Mouse (Mus musculus) monocyte, adult 59 days (primary cell): ENCODE results near the gene Gm21885. TPM values are rescaled to one million over a fixed set of nuclear protein-coding genes. Genes with fewer than 3 reads are reported as not detected.

Experiments
- total RNA-seq, 2 experiments: library from RNA; stranded (reverse); gene quantifications; one replicate each; pipeline ENCODE4 v1.2.4; 2023

Gm21885 gene
- total RNA-seq = not detected

GRCm38 (mm10) chr11:94281199-94282181, at the start of gene Gm21885:
Gene Gm21885, plus strand, starts transcription at chr11:94281873.

GRCm38 (mm10) chr11:94245955-94246788, 35.5 kb upstream of the Gm21885 start, which contains the start of gene Wfikkn2:
Gene Wfikkn2, minus strand, starts transcription at chr11:94246005.

GRCm38 (mm10) chr11:94321931-94322400, 40.3 kb downstream of the Gm21885 start, which contains the start of gene Luc7l3:
Gene Luc7l3, minus strand, starts transcription at chr11:94321988.

GRCm38 (mm10) chr11:94327693-94328643, 46.3 kb downstream of the Gm21885 start, which contains the start of gene Ankrd40:
Gene Ankrd40, plus strand, starts transcription at chr11:94328001.

Other genes starting within 250 kb of the Gm21885 start
- gene Tob1, start 70.4 kb upstream of the Gm21885 start, total RNA-seq = 10 to 100 TPM; 35.8 to 38.3 TPM
- gene Wfikkn2, start 35.9 kb upstream of the Gm21885 start, total RNA-seq = under 1 TPM in 1 of 2 experiments, not detected in 1; 0.13 TPM
- 10 to 100 TPM; 58.5 to 64.9 TPM for gene Luc7l3, start 40.1 kb downstream of the Gm21885 start, total RNA-seq
- gene Ankrd40, start 46.1 kb downstream of the Gm21885 start, total RNA-seq = 10 to 100 TPM; 43.6 to 52.1 TPM
- 100 to 1,000 TPM in 1 of 2 experiments, 10 to 100 TPM in 1; 91.5 to 104 TPM for gene Abcc3, start 111.1 kb downstream of the Gm21885 start, total RNA-seq
- not detected for gene Cacna1g, start 192.3 kb downstream of the Gm21885 start, total RNA-seq
- not detected for gene Spata20, start 204.3 kb downstream of the Gm21885 start, total RNA-seq
- not detected for gene Epn3, start 218.1 kb downstream of the Gm21885 start, total RNA-seq
- under 1 TPM; 0.60 to 0.73 TPM for gene Mycbpap, start 239.9 kb downstream of the Gm21885 start, total RNA-seq